Mouse (Mus musculus): ENCODE measurements around the gene Depdc5. TPM values are rescaled to one million over a fixed set of nuclear protein-coding genes. Genes with fewer than 3 reads are reported as not detected.

The Depdc5 gene
- polyA plus RNA-seq, 1 experiment from 2014 or later = 35.0 TPM

DNA sequence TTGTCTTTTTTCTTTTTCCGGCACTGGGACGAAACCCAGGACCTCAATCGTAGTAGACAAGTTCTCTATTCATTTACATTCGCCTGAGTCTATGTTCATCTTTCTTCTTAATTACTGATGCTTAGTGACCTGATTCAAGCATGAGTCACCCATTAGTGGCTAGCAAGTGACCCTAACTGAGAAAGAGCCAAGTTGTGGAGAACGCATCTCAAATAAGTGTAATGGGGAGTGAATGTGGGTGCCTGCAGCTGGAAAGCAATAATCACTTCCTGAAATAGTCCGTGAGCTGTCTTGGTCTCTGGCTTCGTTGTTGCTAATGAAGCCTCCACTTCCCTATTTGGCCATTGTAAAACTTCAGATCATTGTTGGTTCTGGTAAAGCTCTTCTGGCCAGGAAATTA, 77.1 kb downstream of the Depdc5 start:
- peaks cover 8% of the 10 kb centered on the region; the same call in 1 of the 2 replicates for H3K36me3 ChIP-seq (ENCODE audit: control insufficient read depth, insufficient read depth, low read length)

DNA sequence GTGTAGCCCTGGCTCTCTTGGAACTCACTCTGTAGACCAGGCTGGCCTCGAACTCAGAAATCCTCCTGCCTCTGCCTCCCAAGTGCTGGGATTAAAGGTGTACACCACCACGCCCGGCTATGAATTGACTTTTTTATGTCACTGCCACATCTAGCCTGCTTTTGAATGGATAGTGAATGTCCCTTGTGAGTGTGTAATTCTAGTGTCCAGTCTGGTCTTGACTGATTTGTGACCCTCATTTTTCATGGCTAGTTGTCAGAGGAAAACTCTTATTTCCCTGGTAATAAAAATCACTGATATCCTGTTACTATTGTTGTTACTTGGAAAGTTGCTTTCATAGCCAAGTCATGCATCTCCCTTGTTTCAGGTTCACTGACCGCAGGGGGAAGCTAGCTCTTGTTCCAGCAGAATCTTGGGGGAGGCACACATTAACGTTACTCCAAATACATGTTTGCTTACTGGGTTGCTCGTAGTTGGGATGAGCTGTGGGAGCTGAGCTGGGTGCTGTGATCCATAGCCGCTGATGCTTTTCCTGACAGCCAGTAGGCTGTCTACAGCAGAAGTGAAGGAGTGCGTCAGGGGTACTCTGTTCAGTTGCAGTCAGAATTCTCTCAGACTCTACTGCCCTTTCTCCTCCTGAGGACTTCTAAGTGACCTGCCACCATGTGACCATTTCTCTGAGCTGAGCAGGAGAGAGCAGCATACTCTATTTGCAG, 77.9 kb downstream of the Depdc5 start:
- Histone ChIP-seq H3K4me3 (ENCODE audit: low read depth, low read length) (no peak overlapping the region), H3K36me3 (ENCODE audit: control insufficient read depth, insufficient read depth, low read length) (peaks cover 7% of the 10 kb centered on the region; the same call in 1 of the 2 replicates)
- 92% methylated on average over 8 of the region's 8 CpGs for WGBS

More for the DNA sequence above, 77.1 kb downstream of the Depdc5 start:
- Histone ChIP-seq H3K27me3 (ENCODE audit: control insufficient read depth, insufficient read depth, low read length) (no peaks in the 10 kb centered on the region), H3K4me2 (no peak overlapping the region), H3K4me1 (ENCODE audit: control insufficient read depth, insufficient read depth, low read length) (no peaks in the 10 kb centered on the region), H3K9me3 (ENCODE audit: control insufficient read depth, low read length) (no peaks in the 10 kb centered on the region), H3K4me3 (ENCODE audit: low read depth, low read length) (no peak overlapping the region), H3K27ac (ENCODE audit: low read depth, low read length) (no peak overlapping the region), H3K9ac (ENCODE audit: low read length) (no peak overlapping the region)
- DNase-seq (ENCODE audit: low spot score, missing footprints) (no peak), ATAC-seq (ENCODE audit: low FRiP score) (no peak)
- WGBS = 95% methylated on average over 7 of the region's 7 CpGs

DNA sequence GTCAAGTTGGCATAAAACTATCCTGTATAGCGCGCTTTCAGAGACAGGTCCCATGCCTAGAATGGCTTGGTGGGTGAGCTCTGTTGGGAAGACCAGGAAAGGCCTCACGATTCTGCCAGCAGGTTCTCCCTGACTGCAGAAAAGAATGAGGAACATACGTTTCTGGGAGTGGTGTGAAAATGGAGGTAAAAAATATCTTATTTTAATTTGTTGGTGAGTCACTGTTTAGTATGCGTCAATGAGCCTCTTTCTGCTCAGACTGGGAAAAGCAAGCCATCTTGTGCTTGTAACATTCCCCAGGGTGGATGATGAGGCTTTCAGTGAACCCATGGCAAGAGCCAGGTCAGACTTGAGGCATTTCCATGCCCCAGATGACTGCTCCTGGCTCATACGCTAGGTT, 86.6 kb downstream of the Depdc5 start:
- Histone ChIP-seq H3K4me2 (no peak overlapping the region), H3K9ac (ENCODE audit: low read length) (no peak overlapping the region), H3K4me3 (ENCODE audit: low read depth, low read length) (no peak overlapping the region), H3K4me1 (ENCODE audit: control insufficient read depth, insufficient read depth, low read length) (no peaks in the 10 kb centered on the region), H3K27me3 (ENCODE audit: control insufficient read depth, insufficient read depth, low read length) (no peaks in the 10 kb centered on the region), H3K27ac (ENCODE audit: low read depth, low read length) (no peak overlapping the region), H3K9me3 (ENCODE audit: control insufficient read depth, low read length) (no peaks in the 10 kb centered on the region), H3K36me3 (ENCODE audit: control insufficient read depth, insufficient read depth, low read length) (peaks cover 4% of the 10 kb centered on the region)
- DNase-seq (ENCODE audit: low spot score, missing footprints) = no peak
- WGBS = 95% methylated on average over 6 of the region's 6 CpGs
- no peak for ATAC-seq (ENCODE audit: low FRiP score)

More for the DNA sequence above, 77.9 kb downstream of the Depdc5 start:
- ATAC-seq (ENCODE audit: low FRiP score) (no peak), DNase-seq (ENCODE audit: low spot score, missing footprints) (no peak)
- Histone ChIP-seq H3K4me2 (no peak overlapping the region), H3K27me3 (ENCODE audit: control insufficient read depth, insufficient read depth, low read length) (no peaks in the 10 kb centered on the region), H3K4me1 (ENCODE audit: control insufficient read depth, insufficient read depth, low read length) (no peaks in the 10 kb centered on the region), H3K9me3 (ENCODE audit: control insufficient read depth, low read length) (no peaks in the 10 kb centered on the region), H3K27ac (ENCODE audit: low read depth, low read length) (no peak overlapping the region), H3K9ac (ENCODE audit: low read length) (no peak overlapping the region)

DNA sequence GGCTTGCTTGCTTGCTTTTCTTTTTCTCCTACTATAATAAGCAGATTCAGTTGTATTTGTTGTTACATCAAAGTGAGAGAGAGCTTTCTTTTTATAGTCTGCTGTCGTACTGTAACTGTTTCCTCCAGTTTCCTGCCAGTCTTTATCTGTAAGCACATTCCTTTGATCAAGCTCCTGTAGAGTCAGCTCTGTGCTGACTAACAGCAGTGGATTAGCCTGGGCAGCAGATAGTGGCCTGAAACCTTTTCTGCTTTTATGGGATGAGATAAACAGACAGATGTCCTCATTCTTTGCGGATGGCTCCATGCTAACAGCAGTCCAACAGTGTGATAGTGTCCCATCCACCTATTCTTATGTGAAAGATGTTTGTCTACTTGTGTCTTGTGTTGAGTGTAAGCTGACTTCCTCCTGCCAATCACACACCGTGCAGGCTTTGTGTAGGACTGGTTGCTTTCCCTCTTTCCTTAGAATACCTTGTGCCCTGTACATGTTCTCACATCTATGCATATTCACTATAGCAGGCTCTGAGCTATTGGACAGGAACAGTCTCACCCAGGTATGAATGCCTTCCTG, 87.3 kb downstream of the Depdc5 start:
- 91% methylated on average over 3 of the region's 3 CpGs for WGBS
- no peaks in the 10 kb centered on the region for H3K27me3 ChIP-seq (ENCODE audit: control insufficient read depth, insufficient read depth, low read length)
- H3K4me3 ChIP-seq (ENCODE audit: low read depth, low read length) = no peak overlapping the region
- ATAC-seq (ENCODE audit: low FRiP score) (no peak), DNase-seq (ENCODE audit: low spot score, missing footprints) (no peak)
- no peak overlapping the region for H3K27ac ChIP-seq (ENCODE audit: low read depth, low read length)
- H3K4me2 ChIP-seq = no peak overlapping the region
- peaks cover 8% of the 10 kb centered on the region for H3K36me3 ChIP-seq (ENCODE audit: control insufficient read depth, insufficient read depth, low read length)
- no peak overlapping the region for H3K9ac ChIP-seq (ENCODE audit: low read length)
- H3K9me3 ChIP-seq (ENCODE audit: control insufficient read depth, low read length) = no peaks in the 10 kb centered on the region
- no peaks in the 10 kb centered on the region for H3K4me1 ChIP-seq (ENCODE audit: control insufficient read depth, insufficient read depth, low read length)

DNA sequence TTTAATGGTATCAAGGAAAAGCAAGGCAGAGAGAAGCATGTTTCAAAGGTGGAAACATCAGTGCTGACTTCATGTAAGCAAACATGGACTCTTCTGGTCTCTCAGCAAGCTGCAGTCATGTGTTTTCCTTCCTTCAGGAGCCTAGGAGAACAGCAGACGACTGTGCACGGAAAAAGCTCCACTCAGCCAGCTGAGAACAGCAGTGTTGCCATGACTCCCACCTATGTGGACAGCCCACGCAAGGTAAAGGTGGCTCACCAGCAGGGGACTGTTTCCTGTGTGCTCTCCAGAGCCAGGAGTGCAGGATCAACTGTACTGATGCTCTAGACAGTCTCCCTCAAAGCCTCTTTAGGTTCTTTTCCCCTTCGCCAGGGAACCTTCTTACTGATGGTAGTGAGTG, 92.2 kb downstream of the Depdc5 start:
- Histone ChIP-seq H3K4me3 (ENCODE audit: low read depth, low read length) (no peak overlapping the region), H3K27ac (ENCODE audit: low read depth, low read length) (no peak overlapping the region), H3K9ac (ENCODE audit: low read length) (no peak overlapping the region), H3K27me3 (ENCODE audit: control insufficient read depth, insufficient read depth, low read length) (no peaks in the 10 kb centered on the region), H3K4me2 (no peak overlapping the region), H3K9me3 (ENCODE audit: control insufficient read depth, low read length) (no peaks in the 10 kb centered on the region), H3K36me3 (ENCODE audit: control insufficient read depth, insufficient read depth, low read length) (peaks cover 12% of the 10 kb centered on the region), H3K4me1 (ENCODE audit: control insufficient read depth, insufficient read depth, low read length) (no peaks in the 10 kb centered on the region)
- 94% methylated on average over 4 of the region's 4 CpGs for WGBS
- ATAC-seq (ENCODE audit: low FRiP score) (no peak), DNase-seq (ENCODE audit: low spot score, missing footprints) (no peak)

DNA sequence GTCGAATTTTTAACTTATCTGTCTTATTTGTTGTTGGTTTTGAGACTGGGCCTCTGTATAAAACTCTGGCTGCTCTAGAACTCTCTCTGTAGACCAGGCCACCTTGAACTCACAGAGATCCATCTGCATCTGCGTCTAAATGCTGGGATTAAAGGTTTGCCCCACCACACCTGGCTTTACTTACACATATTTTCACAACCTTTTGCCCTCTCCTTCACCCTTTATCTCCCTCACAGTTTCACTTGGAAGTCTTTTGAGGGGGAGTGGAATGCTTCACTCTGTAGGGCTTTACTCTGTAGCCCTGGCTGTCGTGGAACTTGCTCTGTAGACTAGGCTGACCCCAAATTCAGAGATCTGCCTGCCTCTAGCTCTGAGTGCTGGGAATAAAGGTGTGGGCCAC, 98.1 kb downstream of the Depdc5 start:
- DNase-seq (ENCODE audit: low spot score, missing footprints) (no peak), ATAC-seq (ENCODE audit: low FRiP score) (no peak)
- no peaks in the 10 kb centered on the region for H3K27me3 ChIP-seq (ENCODE audit: control insufficient read depth, insufficient read depth, low read length)
- no peak overlapping the region for H3K4me3 ChIP-seq (ENCODE audit: low read depth, low read length)
- no peaks in the 10 kb centered on the region for H3K9me3 ChIP-seq (ENCODE audit: control insufficient read depth, low read length)
- H3K4me2 ChIP-seq = no peak overlapping the region
- no peak overlapping the region for H3K9ac ChIP-seq (ENCODE audit: low read length)
- WGBS = 82% methylated on average over 3 of the region's 3 CpGs
- peaks cover 2% of the 10 kb centered on the region; the same call in 1 of the 2 replicates for H3K36me3 ChIP-seq (ENCODE audit: control insufficient read depth, insufficient read depth, low read length)
- H3K27ac ChIP-seq (ENCODE audit: low read depth, low read length) = no peak overlapping the region
- no peaks in the 10 kb centered on the region for H3K4me1 ChIP-seq (ENCODE audit: control insufficient read depth, insufficient read depth, low read length)

DNA sequence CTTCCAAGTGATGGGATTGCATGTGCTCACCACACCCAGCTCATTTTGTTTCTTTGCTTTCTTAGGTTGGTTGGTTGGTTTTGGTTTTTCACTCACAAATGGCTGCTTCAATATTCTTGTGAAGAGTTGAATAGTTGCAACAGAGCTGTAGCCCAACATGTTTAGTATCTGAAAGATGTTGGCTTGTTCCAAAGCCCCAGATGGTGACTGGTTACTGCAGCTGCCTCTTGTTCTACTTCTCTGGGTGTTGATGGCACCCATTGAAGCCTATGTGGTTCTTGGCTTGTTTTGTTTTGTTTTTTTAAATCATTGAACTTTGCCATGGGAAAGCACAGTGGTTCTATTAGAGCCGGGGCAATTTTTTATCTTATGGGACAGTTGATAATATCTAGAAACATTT, 99.1 kb downstream of the Depdc5 start:
- H3K36me3 ChIP-seq (ENCODE audit: control insufficient read depth, insufficient read depth, low read length) = peaks cover 2% of the 10 kb centered on the region; the same call in 1 of the 2 replicates
- 97% methylated on average over 1 of the region's 1 CpGs for WGBS
- ATAC-seq (ENCODE audit: low FRiP score) (no peak), DNase-seq (ENCODE audit: low spot score, missing footprints) (no peak)
- no peaks in the 10 kb centered on the region for H3K27me3 ChIP-seq (ENCODE audit: control insufficient read depth, insufficient read depth, low read length)
- H3K9me3 ChIP-seq (ENCODE audit: control insufficient read depth, low read length) = no peaks in the 10 kb centered on the region
- no peak overlapping the region for H3K27ac ChIP-seq (ENCODE audit: low read depth, low read length)
- no peak overlapping the region for H3K9ac ChIP-seq (ENCODE audit: low read length)
- no peak overlapping the region for H3K4me3 ChIP-seq (ENCODE audit: low read depth, low read length)
- no peaks in the 10 kb centered on the region for H3K4me1 ChIP-seq (ENCODE audit: control insufficient read depth, insufficient read depth, low read length)
- no peak overlapping the region for H3K4me2 ChIP-seq

DNA sequence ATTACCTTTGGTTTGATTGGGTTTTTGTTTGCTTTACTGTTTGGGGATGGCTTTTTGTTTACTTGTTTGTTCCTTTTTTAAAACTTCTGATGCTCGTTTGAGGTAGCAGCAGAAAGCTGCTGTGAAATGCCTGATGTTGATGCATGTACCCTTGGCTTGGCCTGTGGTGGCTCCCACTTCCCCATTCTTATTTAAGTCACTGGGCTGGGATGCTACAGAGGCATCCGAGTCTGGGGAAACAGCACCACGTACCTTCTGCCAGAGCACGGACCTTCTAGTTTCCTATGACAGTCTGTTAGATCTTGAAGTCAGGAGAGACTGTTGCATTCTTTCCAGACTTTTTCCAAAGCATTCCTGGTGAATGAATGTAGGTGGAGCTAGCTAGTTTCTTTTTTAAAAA, 113.0 kb downstream of the Depdc5 start:
- peaks cover 6% of the 10 kb centered on the region for H3K36me3 ChIP-seq (ENCODE audit: control insufficient read depth, insufficient read depth, low read length)
- WGBS = 84% methylated on average over 4 of the region's 4 CpGs
- H3K4me1 ChIP-seq (ENCODE audit: control insufficient read depth, insufficient read depth, low read length) = no peaks in the 10 kb centered on the region
- DNase-seq (ENCODE audit: low spot score, missing footprints) = no peak
- no peak overlapping the region for H3K9ac ChIP-seq (ENCODE audit: low read length)
- no peaks in the 10 kb centered on the region for H3K9me3 ChIP-seq (ENCODE audit: control insufficient read depth, low read length)
- no peak for ATAC-seq (ENCODE audit: low FRiP score)
- no peak overlapping the region for H3K27ac ChIP-seq (ENCODE audit: low read depth, low read length)
- no peak overlapping the region for H3K4me2 ChIP-seq
- H3K4me3 ChIP-seq (ENCODE audit: low read depth, low read length) = no peak overlapping the region
- no peaks in the 10 kb centered on the region for H3K27me3 ChIP-seq (ENCODE audit: control insufficient read depth, insufficient read depth, low read length)

DNA sequence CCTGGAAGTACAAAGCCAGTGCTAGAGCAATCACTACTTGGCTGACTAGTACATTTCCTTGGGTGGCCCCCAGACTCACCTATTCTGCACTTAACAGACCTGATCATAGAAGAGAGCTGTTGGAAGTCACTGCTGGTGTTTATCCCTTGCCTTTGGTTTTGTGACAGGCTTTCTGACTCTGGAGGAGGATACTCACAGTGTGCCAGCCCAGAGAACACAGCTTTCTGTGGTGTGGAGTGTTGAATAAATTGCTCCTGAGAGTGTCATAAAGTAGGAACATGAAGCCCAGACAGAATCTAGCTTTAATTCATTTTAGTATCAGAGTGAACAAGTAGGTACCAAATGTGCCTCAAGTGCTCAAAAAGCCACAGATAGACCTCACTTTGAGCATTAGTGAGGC, 113.7 kb downstream of the Depdc5 start:
- Histone ChIP-seq H3K36me3 (ENCODE audit: control insufficient read depth, insufficient read depth, low read length) (peaks cover 6% of the 10 kb centered on the region), H3K4me3 (ENCODE audit: low read depth, low read length) (no peak overlapping the region), H3K27me3 (ENCODE audit: control insufficient read depth, insufficient read depth, low read length) (no peaks in the 10 kb centered on the region), H3K9me3 (ENCODE audit: control insufficient read depth, low read length) (no peaks in the 10 kb centered on the region), H3K4me1 (ENCODE audit: control insufficient read depth, insufficient read depth, low read length) (no peaks in the 10 kb centered on the region), H3K27ac (ENCODE audit: low read depth, low read length) (no peak overlapping the region), H3K9ac (ENCODE audit: low read length) (no peak overlapping the region), H3K4me2 (no peak overlapping the region)
- no peak for ATAC-seq (ENCODE audit: low FRiP score)
- DNase-seq (ENCODE audit: low spot score, missing footprints) = no peak
